Mouse (Mus musculus): Measurements from ENCODE around the gene Sh2b2. TPM values are rescaled to one million over a fixed set of nuclear protein-coding genes. Genes with fewer than 3 reads are reported as not detected.

Gene Sh2b2
- polyA plus RNA-seq (2015; fragmentation: Nextera tagmentation; extraction: Ambion mirVana) = 2.3 and 3.6 TPM in 2 replicates

GRCm38 (mm10) chr5:136246452-136246838 is at the start of gene Sh2b2:
TSS of gene Sh2b2 (minus strand) at chr5:136246556.

DNA sequence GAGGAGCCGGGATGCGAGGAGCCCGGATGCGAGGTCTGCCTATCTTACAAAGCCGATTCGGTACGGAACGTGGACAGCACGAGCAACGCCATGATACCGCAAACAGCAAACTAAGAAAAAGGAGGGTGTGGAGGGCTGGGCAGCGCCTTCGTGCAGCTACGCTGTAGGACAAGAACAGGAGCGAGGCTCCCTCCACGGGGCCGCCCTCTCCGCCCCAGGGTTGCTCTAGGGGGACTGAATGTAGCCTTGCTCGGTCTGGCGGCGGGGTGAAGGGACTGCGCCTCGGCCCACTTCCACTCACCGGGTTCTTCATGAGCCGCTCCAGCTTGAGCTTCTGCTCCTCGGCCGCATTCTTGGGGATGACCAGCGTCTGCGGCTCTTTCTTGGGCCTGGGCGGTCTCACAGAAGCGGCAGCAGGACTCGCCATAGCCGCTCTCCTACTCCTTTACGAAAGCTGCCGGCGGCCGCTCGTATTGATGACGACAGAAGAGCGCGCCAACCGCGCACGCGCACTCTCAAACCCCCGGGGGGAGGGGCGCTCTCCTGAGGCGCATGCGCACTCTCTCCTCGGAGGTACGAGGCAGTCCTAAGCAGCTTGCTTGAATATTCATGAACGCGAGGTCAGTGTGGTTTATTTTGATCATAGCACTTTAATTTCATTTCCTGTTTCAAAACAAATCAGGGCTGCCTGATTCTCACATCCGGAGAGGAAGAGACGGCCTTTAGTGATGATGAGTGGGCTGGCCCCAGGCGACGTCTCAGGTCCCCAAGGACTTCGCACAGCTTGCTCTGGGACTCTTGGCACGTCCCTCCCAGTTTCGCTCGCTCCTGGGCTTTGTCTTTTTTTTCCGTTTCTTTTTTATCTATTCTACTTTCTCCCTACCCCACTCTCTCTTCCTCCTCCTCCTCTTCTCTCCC is 47.6 kb downstream of the Sh2b2 start, which contains the start of gene Prkrip1:
Gene Prkrip1 (minus strand): TSS at position 490 of the 918 bp plus-strand sequence.

GRCm38 (mm10) chr5:136170512-136171362 is 75.6 kb downstream of the Sh2b2 start, which contains the start of gene Orai2:
TSS of gene Orai2 (minus strand) at chr5:136170713.

Other genes starting within 250 kb of the Sh2b2 start
- 22.6 and 25.8 TPM in 2 replicates for gene Upk3b, start 208.1 kb downstream of the Sh2b2 start, polyA plus RNA-seq (2015; fragmentation: Nextera tagmentation; extraction: Ambion mirVana)
- gene Upk3bl, start 192.1 kb downstream of the Sh2b2 start, polyA plus RNA-seq (2015; fragmentation: Nextera tagmentation; extraction: Ambion mirVana) = 2.3 and 5.8 TPM in 2 replicates
- 9.4 and 10.9 TPM in 2 replicates for gene Rasa4, start 162.6 kb downstream of the Sh2b2 start, polyA plus RNA-seq (2015; fragmentation: Nextera tagmentation; extraction: Ambion mirVana)
- 195 and 197 TPM in 2 replicates for gene Polr2j, start 129.9 kb downstream of the Sh2b2 start, polyA plus RNA-seq (2015; fragmentation: Nextera tagmentation; extraction: Ambion mirVana)
- 13.1 and 14.6 TPM in 2 replicates for gene Lrwd1, start 110.5 kb downstream of the Sh2b2 start, polyA plus RNA-seq (2015; fragmentation: Nextera tagmentation; extraction: Ambion mirVana)
- gene Alkbh4, start 110.4 kb downstream of the Sh2b2 start, polyA plus RNA-seq (2015; fragmentation: Nextera tagmentation; extraction: Ambion mirVana) = 10.0 and 10.1 TPM in 2 replicates
- gene Orai2, start 75.8 kb downstream of the Sh2b2 start, polyA plus RNA-seq (2015; fragmentation: Nextera tagmentation; extraction: Ambion mirVana) = 4.9 and 7.1 TPM in 2 replicates
- 52.1 and 55.1 TPM in 2 replicates for gene Prkrip1, start 47.6 kb downstream of the Sh2b2 start, polyA plus RNA-seq (2015; fragmentation: Nextera tagmentation; extraction: Ambion mirVana)